Mouse (Mus musculus): ENCODE measurements around the gene Sept8. TPM values are rescaled to one million over a fixed set of nuclear protein-coding genes. Genes with fewer than 3 reads are reported as not detected.

The Sept8 gene
- polyA plus RNA-seq, 2 experiments, result 18.3 to 33.1 TPM

DNA sequence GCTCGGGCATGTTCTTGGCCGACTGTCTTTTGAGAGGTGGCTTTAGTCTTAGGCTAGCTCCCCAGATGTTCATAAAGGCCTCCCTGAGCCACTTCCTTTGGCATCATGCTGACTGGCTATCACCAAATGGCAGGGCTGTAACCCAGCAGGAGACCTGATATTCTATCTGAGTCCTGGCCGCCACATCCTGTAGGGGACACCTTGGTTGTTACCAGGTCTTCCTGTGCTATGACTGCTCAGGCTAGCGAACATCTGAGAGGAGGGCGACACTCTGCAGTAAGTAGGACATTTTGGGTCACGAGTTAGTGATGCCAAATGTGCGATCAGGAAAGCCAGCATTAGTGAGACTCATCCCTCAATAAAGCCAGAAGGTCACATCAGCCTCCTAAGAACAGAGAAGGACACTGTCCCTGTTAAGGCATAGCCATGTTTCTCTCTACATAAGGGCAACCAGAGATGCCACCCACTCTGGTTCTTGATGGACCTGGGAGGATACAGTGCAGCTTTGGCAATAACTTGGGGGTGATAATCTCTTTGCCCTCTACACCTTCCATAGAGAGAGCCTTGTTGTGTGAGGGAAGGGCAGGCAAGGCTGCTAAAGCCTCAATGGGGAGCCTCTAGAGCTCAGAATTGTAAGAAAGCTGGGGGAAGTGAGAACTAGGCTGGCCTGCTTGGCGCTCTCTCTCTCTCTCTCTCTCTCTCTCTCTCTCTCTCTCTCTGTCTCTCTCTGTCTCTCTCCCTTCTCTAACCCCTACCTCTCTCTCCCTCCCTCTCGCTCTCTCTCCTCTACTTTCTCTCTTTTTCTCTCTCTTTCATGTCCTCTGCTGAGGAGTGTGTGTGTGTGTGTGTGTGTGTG, 9.6 kb downstream of the Sept8 start:
- DNase-seq (ENCODE audit: low read depth in 3 of 3, low spot score in 3 of 3) (no peak), ATAC-seq (ENCODE audit: insufficient read depth) (no peak)
- H3K4me3 ChIP-seq (ENCODE audit: insufficient read depth in 1 of 2, low read depth in 2 of 2, low read length in 2 of 2), result no peak overlapping the region
- 43% methylated on average over 9 of the region's 9 CpGs for WGBS (ENCODE audit: insufficient replicate concordance)
- peaks cover 2 to 6% of the 10 kb centered on the region in 2 experiments; a peak in 3 of 4 replicates for H3K4me1 ChIP-seq (replicated peaks; ENCODE audit: control insufficient read depth in 2 of 2, insufficient read depth in 2 of 2, low read length in 1 of 2)
- TF ChIP-seq CTCF (IDR thresholded peaks at IDR 0.05; ENCODE audit: low read depth) (no peak), EP300 (IDR thresholded peaks at IDR 0.05; ENCODE audit: low read depth) (no peak)
- no peak overlapping the region for H3K9ac ChIP-seq (replicated peaks)
- no peak overlapping the region for H3K4me2 ChIP-seq (ENCODE audit: low read depth)
- no peak overlapping the region for H3K27ac ChIP-seq
- H3K27me3 ChIP-seq (ENCODE audit: control insufficient read depth, insufficient read depth, low read length), result no peaks in the 10 kb centered on the region
- peaks cover 12% of the 10 kb centered on the region for H3K36me3 ChIP-seq (replicated peaks; ENCODE audit: control insufficient read depth, insufficient read depth, low read depth)
- no peaks in the 10 kb centered on the region for H3K9me3 ChIP-seq (ENCODE audit: control insufficient read depth, low read length)

- Histone ChIP-seq H3K36me3 (replicated peaks; ENCODE audit: control insufficient read depth, insufficient read depth, low read depth) (peaks cover 18% of the 10 kb centered on the region), H3K27me3 (ENCODE audit: control insufficient read depth, insufficient read depth, low read length) (no peaks in the 10 kb centered on the region), H3K4me2 (ENCODE audit: low read depth) (no peak overlapping the region), H3K9me3 (ENCODE audit: control insufficient read depth, low read length) (no peaks in the 10 kb centered on the region), H3K4me1 (replicated peaks; ENCODE audit: control insufficient read depth in 2 of 2, insufficient read depth in 2 of 2, low read length in 1 of 2) (peaks cover 2 to 6% of the 10 kb centered on the region in 2 experiments; a peak in 3 of 4 replicates), H3K27ac (no peak overlapping the region), H3K9ac (replicated peaks) (no peak overlapping the region), H3K4me3 (ENCODE audit: insufficient read depth in 1 of 2, low read depth in 2 of 2, low read length in 2 of 2) (no peak overlapping the region)
- TF ChIP-seq EP300 (IDR thresholded peaks at IDR 0.05; ENCODE audit: low read depth) (no peak), CTCF (IDR thresholded peaks at IDR 0.05; ENCODE audit: low read depth) (no peak)
- 60% methylated on average over 6 of the region's 6 CpGs for WGBS (ENCODE audit: insufficient replicate concordance)
- ATAC-seq (ENCODE audit: insufficient read depth) (no peak), DNase-seq (ENCODE audit: low read depth in 3 of 3, low spot score in 3 of 3) (no peak)
Measured at GRCm38 (mm10) chr11:53529253-53529557, 10.1 kb downstream of the Sept8 start.

DNA sequence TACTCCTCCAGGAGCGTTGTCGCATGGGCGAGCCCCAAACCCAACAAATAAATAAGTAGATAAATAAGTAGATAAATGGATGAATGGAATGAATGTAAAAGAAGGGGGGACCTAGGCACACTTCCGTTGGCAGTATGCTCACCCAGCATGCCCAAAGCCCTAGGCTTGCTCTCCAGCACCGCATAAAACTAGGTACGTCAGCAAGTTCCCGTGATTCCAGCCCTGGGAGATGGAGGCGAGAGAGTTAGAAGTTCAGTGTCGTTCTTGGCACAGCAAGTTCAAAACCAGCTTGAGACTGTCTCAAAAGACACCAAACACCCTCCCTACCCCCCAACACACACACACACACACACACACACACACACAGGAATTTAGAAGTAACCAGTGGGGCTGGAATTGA, 10.9 kb downstream of the Sept8 start:
- TF ChIP-seq CTCF (IDR thresholded peaks at IDR 0.05; ENCODE audit: low read depth) (no peak), EP300 (IDR thresholded peaks at IDR 0.05; ENCODE audit: low read depth) (no peak)
- DNase-seq (ENCODE audit: low read depth in 3 of 3, low spot score in 3 of 3), result no peak
- H3K4me1 ChIP-seq (replicated peaks; ENCODE audit: control insufficient read depth in 2 of 2, insufficient read depth in 2 of 2, low read length in 1 of 2), result peaks cover 2 to 6% of the 10 kb centered on the region in 2 experiments; a peak in 3 of 4 replicates
- H3K27ac ChIP-seq, result no peak overlapping the region
- H3K9me3 ChIP-seq (ENCODE audit: control insufficient read depth, low read length), result no peaks in the 10 kb centered on the region
- H3K4me2 ChIP-seq (ENCODE audit: low read depth), result no peak overlapping the region
- H3K9ac ChIP-seq (replicated peaks), result no peak overlapping the region
- WGBS (ENCODE audit: insufficient replicate concordance), result 84% methylated on average over 9 of the region's 9 CpGs
- peaks cover 25% of the 10 kb centered on the region for H3K36me3 ChIP-seq (replicated peaks; ENCODE audit: control insufficient read depth, insufficient read depth, low read depth)
- no peak overlapping the region for H3K4me3 ChIP-seq (ENCODE audit: insufficient read depth in 1 of 2, low read depth in 2 of 2, low read length in 2 of 2)
- ATAC-seq (ENCODE audit: insufficient read depth), result no peak
- no peaks in the 10 kb centered on the region for H3K27me3 ChIP-seq (ENCODE audit: control insufficient read depth, insufficient read depth, low read length)

DNA sequence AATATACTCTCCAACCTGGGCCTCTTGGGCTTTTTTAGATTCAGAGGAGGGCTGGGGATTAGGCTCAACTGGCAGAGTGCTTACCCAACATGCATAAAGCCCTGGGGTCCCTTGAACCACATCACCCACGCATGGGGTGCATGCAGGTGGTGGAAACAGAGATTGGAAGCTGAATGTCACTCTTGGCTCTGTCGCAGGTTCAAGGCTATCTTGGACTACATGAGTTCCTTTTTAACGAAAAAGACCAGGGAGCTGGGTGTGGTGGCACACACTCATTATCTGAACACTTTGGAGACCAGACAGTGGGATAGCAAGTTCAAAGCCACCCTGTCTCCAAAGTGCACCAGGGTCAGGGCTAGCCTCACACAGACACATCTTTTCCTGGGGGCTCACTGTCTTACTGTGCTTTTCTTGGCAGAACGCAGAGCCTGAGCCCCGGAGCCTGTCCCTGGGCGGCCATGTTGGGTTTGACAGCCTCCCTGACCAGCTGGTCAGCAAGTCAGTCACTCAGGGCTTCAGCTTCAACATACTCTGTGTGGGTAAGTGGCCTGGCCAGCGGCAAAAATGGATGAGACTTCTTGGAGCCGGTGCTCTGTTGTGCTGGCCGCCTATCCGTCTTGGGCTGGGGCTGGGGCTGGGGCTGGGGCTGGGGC, 12.6 kb downstream of the Sept8 start:
- no peak overlapping the region for H3K4me3 ChIP-seq (ENCODE audit: insufficient read depth in 1 of 2, low read depth in 2 of 2, low read length in 2 of 2)
- no peak for ATAC-seq (ENCODE audit: insufficient read depth)
- TF ChIP-seq EP300 (IDR thresholded peaks at IDR 0.05; ENCODE audit: low read depth) (no peak), CTCF (IDR thresholded peaks at IDR 0.05; ENCODE audit: low read depth) (no peak)
- no peak for DNase-seq (ENCODE audit: low read depth in 3 of 3, low spot score in 3 of 3)
- 78% methylated on average over 10 of the region's 10 CpGs for WGBS (ENCODE audit: insufficient replicate concordance)
- H3K9ac ChIP-seq (replicated peaks), result no peak overlapping the region
- H3K27ac ChIP-seq, result no peak overlapping the region
- peaks cover 42% of the 10 kb centered on the region for H3K36me3 ChIP-seq (replicated peaks; ENCODE audit: control insufficient read depth, insufficient read depth, low read depth)
- no peaks in the 10 kb centered on the region for H3K27me3 ChIP-seq (ENCODE audit: control insufficient read depth, insufficient read depth, low read length)
- H3K4me2 ChIP-seq (ENCODE audit: low read depth), result no peak overlapping the region
- H3K9me3 ChIP-seq (ENCODE audit: control insufficient read depth, low read length), result no peaks in the 10 kb centered on the region
- peaks cover 2 to 6% of the 10 kb centered on the region in 2 experiments; a peak in 3 of 4 replicates for H3K4me1 ChIP-seq (replicated peaks; ENCODE audit: control insufficient read depth in 2 of 2, insufficient read depth in 2 of 2, low read length in 1 of 2)

GRCm38 (mm10) chr11:53532231-53532620, 13.2 kb downstream of the Sept8 start:
- H3K9ac ChIP-seq (replicated peaks), result no peak overlapping the region
- TF ChIP-seq EP300 (IDR thresholded peaks at IDR 0.05; ENCODE audit: low read depth) (no peak), CTCF (IDR thresholded peaks at IDR 0.05; ENCODE audit: low read depth) (peak; percentile 25; the same call in 1 of the 2 replicates)

More at GRCm38 (mm10) chr11:53532231-53532620, 13.2 kb downstream of the Sept8 start:
- no peak for ATAC-seq (ENCODE audit: insufficient read depth)
- no peak for DNase-seq (ENCODE audit: low read depth in 3 of 3, low spot score in 3 of 3)
- Histone ChIP-seq H3K4me2 (ENCODE audit: low read depth) (no peak overlapping the region), H3K27ac (no peak overlapping the region), H3K4me1 (replicated peaks; ENCODE audit: control insufficient read depth in 2 of 2, insufficient read depth in 2 of 2, low read length in 1 of 2) (peaks cover 2 to 6% of the 10 kb centered on the region in 2 experiments; a peak in 3 of 4 replicates), H3K27me3 (ENCODE audit: control insufficient read depth, insufficient read depth, low read length) (no peaks in the 10 kb centered on the region), H3K4me3 (ENCODE audit: insufficient read depth in 1 of 2, low read depth in 2 of 2, low read length in 2 of 2) (no peak overlapping the region), H3K36me3 (replicated peaks; ENCODE audit: control insufficient read depth, insufficient read depth, low read depth) (peaks cover 48% of the 10 kb centered on the region), H3K9me3 (ENCODE audit: control insufficient read depth, low read length) (no peaks in the 10 kb centered on the region)
- WGBS (ENCODE audit: insufficient replicate concordance), result 73% methylated on average over 1 of the region's 1 CpGs

Data from liver, embryonic 14.5 days (tissue).